Mouse (Mus musculus): ENCODE data around the gene Gba.

Gba gene

GRCm38 (mm10) chr3:89183058-89183958, 19.4 kb upstream of the Gba start, which contains the start of gene Fam189b:
TSS of gene Fam189b (plus strand) at chr3:89183143.
- no peak for DNase-seq (ENCODE audit: low read depth)

GRCm38 (mm10) chr3:89183959-89184315, 18.8 kb upstream of the Gba start:
- no peak for DNase-seq (ENCODE audit: low read depth)

GRCm38 (mm10) chr3:89187197-89187596, 15.5 kb upstream of the Gba start:
- DNase-seq (ENCODE audit: low read depth), result no peak

- no peak for DNase-seq (ENCODE audit: low read depth)
Measured at GRCm38 (mm10) chr3:89187690-89188477, 14.8 kb upstream of the Gba start.

- no peak for DNase-seq (ENCODE audit: low read depth)
Measured at GRCm38 (mm10) chr3:89188478-89188875, 14.3 kb upstream of the Gba start.

- no peak for DNase-seq (ENCODE audit: low read depth)
Measured at GRCm38 (mm10) chr3:89190436-89190835, 12.3 kb upstream of the Gba start.

- DNase-seq (ENCODE audit: low read depth), result no peak
Measured at GRCm38 (mm10) chr3:89193351-89193750, 9.4 kb upstream of the Gba start.

- DNase-seq (ENCODE audit: low read depth), result no peak
Measured at GRCm38 (mm10) chr3:89193853-89194252, 8.9 kb upstream of the Gba start.

- DNase-seq (ENCODE audit: low read depth), result peak; percentile 82
Measured at GRCm38 (mm10) chr3:89195979-89196877, 6.5 kb upstream of the Gba start.

- no peak for DNase-seq (ENCODE audit: low read depth)
Measured at GRCm38 (mm10) chr3:89199839-89200238, 2.9 kb upstream of the Gba start.

- no peak for DNase-seq (ENCODE audit: low read depth)
Measured at GRCm38 (mm10) chr3:89203142-89203514, 400 bp downstream of the Gba start.

- DNase-seq (ENCODE audit: low read depth), result no peak
Measured at GRCm38 (mm10) chr3:89206079-89206478, 3.4 kb downstream of the Gba start.

- DNase-seq (ENCODE audit: low read depth), result no peak
Measured at GRCm38 (mm10) chr3:89206695-89207094, 4.0 kb downstream of the Gba start.

- DNase-seq (ENCODE audit: low read depth), result no peak
Measured at GRCm38 (mm10) chr3:89208075-89208657, 5.4 kb downstream of the Gba start.

GRCm38 (mm10) chr3:89208736-89209135, 6.0 kb downstream of the Gba start:
- DNase-seq (ENCODE audit: low read depth), result no peak

- no peak for DNase-seq (ENCODE audit: low read depth)
Measured at GRCm38 (mm10) chr3:89209731-89210130, 7.0 kb downstream of the Gba start.

- no peak for DNase-seq (ENCODE audit: low read depth)
Measured at GRCm38 (mm10) chr3:89210162-89210561, 7.4 kb downstream of the Gba start.

GRCm38 (mm10) chr3:89210731-89211130, 8.0 kb downstream of the Gba start:
- DNase-seq (ENCODE audit: low read depth), result no peak

- peak; percentile 87 for DNase-seq (ENCODE audit: low read depth)
Measured at GRCm38 (mm10) chr3:89213803-89214530, 11.2 kb downstream of the Gba start.

- no peak for DNase-seq (ENCODE audit: low read depth)
Measured at GRCm38 (mm10) chr3:89214681-89215411, 12.1 kb downstream of the Gba start, which contains the start of gene Thbs3. TSS of gene Thbs3 (plus strand) at chr3:89215180.
